Mouse (Mus musculus): ENCODE results near the gene 1700021F07Rik. TPM values are rescaled to one million over a fixed set of nuclear protein-coding genes. Genes with fewer than 3 reads are reported as not detected.

The 1700021F07Rik gene
- not detected in 2 replicates for polyA plus RNA-seq (2015; fragmentation: Nextera tagmentation; extraction: Ambion mirVana)

DNA sequence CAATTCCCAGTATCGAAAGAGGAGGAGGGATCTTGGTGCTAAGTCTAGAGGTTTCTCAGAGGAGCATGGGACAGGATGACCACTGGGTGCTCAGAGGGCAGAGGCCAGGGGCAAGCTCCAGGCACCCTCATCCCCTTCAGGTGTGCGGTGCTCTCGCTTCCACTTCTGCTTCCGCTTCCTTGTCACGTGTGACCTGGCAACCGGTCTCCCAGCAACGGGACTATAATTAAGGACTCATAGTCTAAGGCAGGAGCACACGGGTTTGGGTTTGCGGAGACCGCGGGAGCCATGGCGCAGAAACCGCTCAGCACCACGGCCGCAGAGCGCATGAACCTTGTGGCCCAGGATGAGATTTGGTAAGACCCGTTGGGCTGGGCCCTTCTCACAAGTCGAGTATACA, at the start of gene 1700021F07Rik:
TSS of gene 1700021F07Rik (plus strand) at position 211 of the 400 bp plus-strand sequence.
- Histone ChIP-seq H3K27me3 (replicated peaks; ENCODE audit: insufficient read depth, low read length) (no peaks in the 10 kb centered on the region), H3K9ac (replicated peaks; ENCODE audit: low read depth) (no peak within 1 kb of the TSS), H3K9me3 (ENCODE audit: low read length) (no peaks in the 10 kb centered on the region), H3K27ac (ENCODE audit: low read length) (no peak within 1 kb of the TSS), H3K4me3 (ENCODE audit: low read depth, low read length) (no peak within 1 kb of the TSS), H3K4me1 (ENCODE audit: insufficient read depth, low read depth, low read length) (no peaks in the 10 kb centered on the region), H3K36me3 (ENCODE audit: insufficient read depth, low read length) (no peaks in the 10 kb centered on the region), H3K4me2 (replicated peaks; ENCODE audit: low read depth, low read length) (no peak within 1 kb of the TSS)
- 86% methylated on average over 18 of the region's 18 CpGs for WGBS
- no peak for TF ChIP-seq EP300 (IDR thresholded peaks at IDR 0.05)
- TF ChIP-seq CTCF (IDR thresholded peaks at IDR 0.05): no peak
- DNase-seq (ENCODE audit: low spot score) (no peak), ATAC-seq (no peak)

GRCm38 (mm10) chr2:173473233-173473632, 49.2 kb upstream of the 1700021F07Rik start:
- Histone ChIP-seq H3K4me3 (ENCODE audit: low read depth, low read length) (no peak overlapping the region), H3K36me3 (ENCODE audit: insufficient read depth, low read length) (no peaks in the 10 kb centered on the region), H3K27ac (ENCODE audit: low read length) (no peak overlapping the region), H3K9me3 (ENCODE audit: low read length) (no peaks in the 10 kb centered on the region), H3K4me1 (ENCODE audit: insufficient read depth, low read depth, low read length) (no peaks in the 10 kb centered on the region), H3K27me3 (replicated peaks; ENCODE audit: insufficient read depth, low read length) (no peaks in the 10 kb centered on the region), H3K9ac (replicated peaks; ENCODE audit: low read depth) (no peak overlapping the region), H3K4me2 (replicated peaks; ENCODE audit: low read depth, low read length) (no peak overlapping the region)
- ATAC-seq (no peak), DNase-seq (ENCODE audit: low spot score) (no peak)
- 48% methylated on average over 11 of the region's 11 CpGs for WGBS
- TF ChIP-seq CTCF (IDR thresholded peaks at IDR 0.05) (no peak), EP300 (IDR thresholded peaks at IDR 0.05) (no peak)

GRCm38 (mm10) chr2:173479050-173479449, 43.3 kb upstream of the 1700021F07Rik start:
- DNase-seq (ENCODE audit: low spot score): no peak
- H3K4me2 ChIP-seq (replicated peaks; ENCODE audit: low read depth, low read length): no peak overlapping the region
- no peak overlapping the region for H3K9ac ChIP-seq (replicated peaks; ENCODE audit: low read depth)

GRCm38 (mm10) chr2:173484486-173484885, 37.9 kb upstream of the 1700021F07Rik start:
- Histone ChIP-seq H3K4me2 (replicated peaks; ENCODE audit: low read depth, low read length) (no peak overlapping the region), H3K27ac (ENCODE audit: low read length) (no peak overlapping the region)
- 80% methylated on average over 4 of the region's 4 CpGs for WGBS

More at GRCm38 (mm10) chr2:173479050-173479449, 43.3 kb upstream of the 1700021F07Rik start:
- ATAC-seq: no peak
- H3K27me3 ChIP-seq (replicated peaks; ENCODE audit: insufficient read depth, low read length): no peaks in the 10 kb centered on the region
- 79% methylated on average over 12 of the region's 12 CpGs for WGBS
- H3K36me3 ChIP-seq (ENCODE audit: insufficient read depth, low read length): no peaks in the 10 kb centered on the region
- H3K4me1 ChIP-seq (ENCODE audit: insufficient read depth, low read depth, low read length): no peaks in the 10 kb centered on the region
- H3K4me3 ChIP-seq (ENCODE audit: low read depth, low read length): no peak overlapping the region
- no peak for TF ChIP-seq CTCF (IDR thresholded peaks at IDR 0.05)
- no peak for TF ChIP-seq EP300 (IDR thresholded peaks at IDR 0.05)
- H3K9me3 ChIP-seq (ENCODE audit: low read length): no peaks in the 10 kb centered on the region
- no peak overlapping the region for H3K27ac ChIP-seq (ENCODE audit: low read length)

GRCm38 (mm10) chr2:173499612-173500011, 22.8 kb upstream of the 1700021F07Rik start:
- Histone ChIP-seq H3K4me3 (ENCODE audit: low read depth, low read length) (no peak overlapping the region), H3K27ac (ENCODE audit: low read length) (no peak overlapping the region), H3K4me1 (ENCODE audit: insufficient read depth, low read depth, low read length) (no peaks in the 10 kb centered on the region), H3K9me3 (ENCODE audit: low read length) (no peaks in the 10 kb centered on the region), H3K9ac (replicated peaks; ENCODE audit: low read depth) (no peak overlapping the region), H3K27me3 (replicated peaks; ENCODE audit: insufficient read depth, low read length) (no peaks in the 10 kb centered on the region), H3K36me3 (ENCODE audit: insufficient read depth, low read length) (no peaks in the 10 kb centered on the region), H3K4me2 (replicated peaks; ENCODE audit: low read depth, low read length) (no peak overlapping the region)
- DNase-seq (ENCODE audit: low spot score) (no peak), ATAC-seq (no peak)
- TF ChIP-seq EP300 (IDR thresholded peaks at IDR 0.05) (no peak), CTCF (IDR thresholded peaks at IDR 0.05) (no peak)
- WGBS: 85% methylated on average over 2 of the region's 2 CpGs

More at GRCm38 (mm10) chr2:173484486-173484885, 37.9 kb upstream of the 1700021F07Rik start:
- TF ChIP-seq CTCF (IDR thresholded peaks at IDR 0.05): no peak
- no peak for TF ChIP-seq EP300 (IDR thresholded peaks at IDR 0.05)
- DNase-seq (ENCODE audit: low spot score) (no peak), ATAC-seq (no peak)
- H3K9ac ChIP-seq (replicated peaks; ENCODE audit: low read depth): no peak overlapping the region
- H3K9me3 ChIP-seq (ENCODE audit: low read length): no peaks in the 10 kb centered on the region
- no peaks in the 10 kb centered on the region for H3K27me3 ChIP-seq (replicated peaks; ENCODE audit: insufficient read depth, low read length)
- H3K4me1 ChIP-seq (ENCODE audit: insufficient read depth, low read depth, low read length): no peaks in the 10 kb centered on the region
- no peak overlapping the region for H3K4me3 ChIP-seq (ENCODE audit: low read depth, low read length)
- no peaks in the 10 kb centered on the region for H3K36me3 ChIP-seq (ENCODE audit: insufficient read depth, low read length)

DNA sequence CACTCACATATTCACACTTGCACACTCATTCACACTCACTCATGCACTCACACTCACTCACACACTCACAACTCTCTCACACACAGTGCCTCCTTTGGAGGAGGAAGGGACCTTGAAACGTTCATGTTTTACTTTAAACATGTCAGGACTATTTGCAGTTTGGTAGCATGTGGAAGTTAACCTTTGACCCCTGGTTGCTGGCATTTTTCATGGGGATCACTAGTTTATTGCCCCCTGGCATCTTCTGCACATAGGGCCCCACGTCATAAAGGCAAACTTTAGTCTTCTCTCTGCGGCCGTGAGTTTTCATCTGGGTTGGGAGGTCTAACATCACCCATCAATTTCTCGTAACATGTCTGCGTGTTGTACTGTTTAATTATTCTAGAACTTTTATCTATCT, 8.4 kb upstream of the 1700021F07Rik start:
- Histone ChIP-seq H3K4me1 (ENCODE audit: insufficient read depth, low read depth, low read length) (no peaks in the 10 kb centered on the region), H3K9ac (replicated peaks; ENCODE audit: low read depth) (no peak overlapping the region), H3K4me2 (replicated peaks; ENCODE audit: low read depth, low read length) (no peak overlapping the region), H3K27ac (ENCODE audit: low read length) (no peak overlapping the region), H3K4me3 (ENCODE audit: low read depth, low read length) (no peak overlapping the region), H3K27me3 (replicated peaks; ENCODE audit: insufficient read depth, low read length) (no peaks in the 10 kb centered on the region), H3K9me3 (ENCODE audit: low read length) (no peaks in the 10 kb centered on the region), H3K36me3 (ENCODE audit: insufficient read depth, low read length) (no peaks in the 10 kb centered on the region)
- TF ChIP-seq CTCF (IDR thresholded peaks at IDR 0.05) (no peak), EP300 (IDR thresholded peaks at IDR 0.05) (no peak)
- ATAC-seq: no peak
- WGBS: 77% methylated on average over 6 of the region's 6 CpGs
- no peak for DNase-seq (ENCODE audit: low spot score)

DNA sequence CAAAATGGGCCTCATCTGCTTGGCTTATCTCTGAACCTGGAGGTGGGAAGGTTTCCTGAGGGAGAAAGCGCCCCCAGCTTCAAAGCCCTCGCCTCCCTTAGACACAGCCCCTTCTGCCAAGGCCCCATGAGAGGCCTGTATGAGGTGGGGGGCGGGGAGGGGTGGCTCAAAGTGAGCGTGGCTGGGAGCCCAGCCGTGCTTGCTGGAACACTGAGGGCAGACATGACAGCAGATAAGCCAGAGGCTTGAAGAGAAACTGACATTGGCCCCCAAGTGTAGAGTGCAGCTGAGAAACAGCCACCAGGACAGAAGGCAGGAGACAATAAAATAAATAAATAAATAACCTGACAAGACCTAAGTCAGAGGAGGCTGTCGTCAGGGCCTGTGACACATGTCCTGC, 7.2 kb upstream of the 1700021F07Rik start:
- no peak overlapping the region for H3K4me2 ChIP-seq (replicated peaks; ENCODE audit: low read depth, low read length)
- no peaks in the 10 kb centered on the region for H3K27me3 ChIP-seq (replicated peaks; ENCODE audit: insufficient read depth, low read length)
- no peak overlapping the region for H3K27ac ChIP-seq (ENCODE audit: low read length)
- no peak overlapping the region for H3K9ac ChIP-seq (replicated peaks; ENCODE audit: low read depth)
- DNase-seq (ENCODE audit: low spot score) (no peak), ATAC-seq (no peak)
- no peaks in the 10 kb centered on the region for H3K4me1 ChIP-seq (ENCODE audit: insufficient read depth, low read depth, low read length)
- TF ChIP-seq CTCF (IDR thresholded peaks at IDR 0.05) (no peak), EP300 (IDR thresholded peaks at IDR 0.05) (no peak)
- WGBS: 46% methylated on average over 6 of the region's 6 CpGs
- no peaks in the 10 kb centered on the region for H3K9me3 ChIP-seq (ENCODE audit: low read length)
- H3K36me3 ChIP-seq (ENCODE audit: insufficient read depth, low read length): no peaks in the 10 kb centered on the region
- no peak overlapping the region for H3K4me3 ChIP-seq (ENCODE audit: low read depth, low read length)
